Mouse (Mus musculus) cerebellum, adult 2 months (tissue): ENCODE results near the gene Zfp97.

Experiments
- CTCF ChIP-seq: fragments of 200-500 bp; IDR thresholded peaks from 2 replicates; pipeline ENCODE4 v1.5.1; 2011; ENCODE audit warnings: low read depth, mild to moderate bottlenecking, control low read depth, low read length, moderate library complexity, borderline replicate concordance; ENCODE audit not compliant: insufficient read depth
- POLR2A ChIP-seq: fragments of 200-500 bp; IDR thresholded peaks from 2 replicates; pipeline ENCODE4 v1.6.1; 2011; ENCODE audit warnings: low read length, control low read depth, borderline replicate concordance; ENCODE audit not compliant: insufficient read depth

- no peak for TF ChIP-seq CTCF
- no peak for TF ChIP-seq POLR2A
Measured at GRCm38 (mm10) chr17:17195178-17195577, 74.0 kb downstream of the Zfp97 start.
